Mouse (Mus musculus): ENCODE results near the gene Glyr1.

The Glyr1 gene

GRCm38 (mm10) chr16:5049774-5050234 lies at the start of gene Glyr1, which contains the start of gene Ubn1:
Gene Glyr1, minus strand, starts transcription at chr16:5049863.
Gene Ubn1, plus strand, starts transcription at chr16:5050057.
- peak; percentile 98 for ATAC-seq (ENCODE audit: low TSS enrichment)

- no peak for ATAC-seq (ENCODE audit: low TSS enrichment)
Measured at GRCm38 (mm10) chr16:5096504-5096903, 46.8 kb upstream of the Glyr1 start.

GRCm38 (mm10) chr16:5093285-5093684 lies 43.6 kb upstream of the Glyr1 start:
- ATAC-seq (ENCODE audit: low TSS enrichment) = no peak

GRCm38 (mm10) chr16:5089021-5089420 lies 39.4 kb upstream of the Glyr1 start:
- ATAC-seq (ENCODE audit: low TSS enrichment) = no peak

GRCm38 (mm10) chr16:5086179-5086578 lies 36.5 kb upstream of the Glyr1 start:
- no peak for ATAC-seq (ENCODE audit: low TSS enrichment)

- ATAC-seq (ENCODE audit: low TSS enrichment) = no peak
Measured at GRCm38 (mm10) chr16:5085196-5085595, 35.5 kb upstream of the Glyr1 start.

- ATAC-seq (ENCODE audit: low TSS enrichment) = no peak
Measured at GRCm38 (mm10) chr16:5074341-5074740, 24.7 kb upstream of the Glyr1 start.

GRCm38 (mm10) chr16:5071974-5072373 lies 22.3 kb upstream of the Glyr1 start:
- peak; percentile 18; the same call in 1 of the 2 replicates for ATAC-seq (ENCODE audit: low TSS enrichment)

GRCm38 (mm10) chr16:5070321-5070720 lies 20.7 kb upstream of the Glyr1 start:
- ATAC-seq (ENCODE audit: low TSS enrichment) = peak; percentile 60; the same call in 1 of the 2 replicates

GRCm38 (mm10) chr16:5063472-5063871 lies 13.8 kb upstream of the Glyr1 start:
- ATAC-seq (ENCODE audit: low TSS enrichment) = no peak

GRCm38 (mm10) chr16:5058114-5058513 lies 8.5 kb upstream of the Glyr1 start:
- no peak; the same call in 1 of the 2 replicates for ATAC-seq (ENCODE audit: low TSS enrichment)

GRCm38 (mm10) chr16:5050251-5051110 lies 818 bp upstream of the Glyr1 start:
- peak; percentile 58 for ATAC-seq (ENCODE audit: low TSS enrichment)

- ATAC-seq (ENCODE audit: low TSS enrichment) = peak; percentile 48
Measured at GRCm38 (mm10) chr16:5049182-5049773, 385 bp downstream of the Glyr1 start.

GRCm38 (mm10) chr16:5045322-5045721 lies 4.3 kb downstream of the Glyr1 start:
- ATAC-seq (ENCODE audit: low TSS enrichment) = no peak

GRCm38 (mm10) chr16:5036649-5037234 lies 12.9 kb downstream of the Glyr1 start:
- no peak for ATAC-seq (ENCODE audit: low TSS enrichment)

GRCm38 (mm10) chr16:5035591-5035990 lies 14.1 kb downstream of the Glyr1 start:
- no peak for ATAC-seq (ENCODE audit: low TSS enrichment)

GRCm38 (mm10) chr16:5029847-5030246 lies 19.8 kb downstream of the Glyr1 start:
- ATAC-seq (ENCODE audit: low TSS enrichment) = no peak

- ATAC-seq (ENCODE audit: low TSS enrichment) = no peak
Measured at GRCm38 (mm10) chr16:5024021-5024420, 25.6 kb downstream of the Glyr1 start.

GRCm38 (mm10) chr16:5014578-5014977 lies 35.1 kb downstream of the Glyr1 start:
- no peak for ATAC-seq (ENCODE audit: low TSS enrichment)

- ATAC-seq (ENCODE audit: low TSS enrichment) = peak; percentile 98
Measured at GRCm38 (mm10) chr16:5013054-5013838, 36.4 kb downstream of the Glyr1 start, which contains the start of gene Rogdi. Gene Rogdi, minus strand, starts transcription at chr16:5013553.
